Mouse (Mus musculus): ENCODE measurements around the gene Rdm1. TPM values are rescaled to one million over a fixed set of nuclear protein-coding genes. Genes with fewer than 3 reads are reported as not detected.
A peak's percentile ranks its signal among the peaks of the same experiment; 100 is the strongest.
"Not testable (repeated sequence)": the region's sequence is repeated elsewhere in the genome, so short reads cannot be mapped to it uniquely, and the experiment has no call there.

Rdm1 gene
- 44.0 and 44.8 TPM in 2 replicates for polyA plus RNA-seq (2014; fragmentation: Nextera tagmentation; extraction: Ambion mirVana)

DNA sequence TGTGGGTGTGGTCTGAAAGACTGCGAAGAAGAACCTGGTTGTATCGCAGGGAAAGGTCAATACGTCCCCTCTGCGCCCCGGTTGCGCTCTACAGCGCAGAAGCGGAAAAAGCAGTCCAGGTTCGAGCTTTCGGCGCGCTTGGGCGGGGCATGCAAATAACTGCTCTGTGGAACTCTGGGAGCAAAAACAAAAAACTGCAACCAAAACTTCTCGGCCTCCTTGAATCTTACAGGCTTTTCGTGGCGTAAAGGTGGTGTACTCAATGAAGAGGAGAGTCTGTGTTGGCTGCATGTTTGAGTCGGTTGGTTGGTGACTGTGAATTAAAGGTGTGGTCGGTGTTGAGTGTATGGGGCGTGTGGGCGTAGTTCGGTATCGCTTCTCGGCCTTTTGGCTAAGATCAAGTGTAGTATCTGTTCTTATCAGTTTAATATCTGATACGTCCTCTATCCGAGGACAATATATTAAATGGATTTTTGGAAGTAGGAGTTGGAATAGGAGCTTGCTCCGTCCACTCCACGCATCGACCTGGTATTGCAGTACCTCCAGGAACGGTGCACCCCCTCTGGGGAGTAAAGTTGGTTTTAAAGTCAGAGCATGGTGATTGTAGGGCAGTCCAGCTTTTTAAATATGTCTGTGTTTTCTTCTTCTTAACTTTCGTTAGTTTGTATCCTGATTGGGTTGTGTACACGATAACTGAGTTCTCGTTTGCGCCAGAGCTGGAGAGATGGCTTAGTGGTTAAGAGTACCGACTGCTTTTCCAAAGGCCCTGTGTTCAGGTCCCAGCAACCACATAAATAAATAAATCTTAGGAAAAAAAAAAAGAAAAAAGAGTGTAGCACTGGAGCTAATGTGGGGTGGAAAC lies at the start of gene Rdm1:
Gene Rdm1, plus strand, starts transcription at position 201 of the 862 bp plus-strand sequence.
- peak within 1 kb of the TSS; percentile 83 for H3K9ac ChIP-seq (ENCODE audit: low read length)
- ATAC-seq (ENCODE audit: low FRiP score) = peak; percentile 92
- WGBS = under 1% methylated on average over 32 of the region's 34 CpGs
- no peaks in the 10 kb centered on the region for H3K9me3 ChIP-seq (ENCODE audit: control insufficient read depth, low read length)
- peak; percentile 98 for DNase-seq (ENCODE audit: low spot score, missing footprints)
- H3K4me2 ChIP-seq = peak within 1 kb of the TSS; percentile 83
- H3K36me3 ChIP-seq (ENCODE audit: control insufficient read depth, insufficient read depth, low read length) = peaks cover 2% of the 10 kb centered on the region; the same call in 1 of the 2 replicates
- H3K27ac ChIP-seq (ENCODE audit: low read depth, low read length) = peak within 1 kb of the TSS; percentile 98
- peak within 1 kb of the TSS; percentile 51 for H3K4me3 ChIP-seq (ENCODE audit: low read depth, low read length)
- H3K27me3 ChIP-seq (ENCODE audit: control insufficient read depth, insufficient read depth, low read length) = no peaks in the 10 kb centered on the region
- H3K4me1 ChIP-seq (ENCODE audit: control insufficient read depth, insufficient read depth, low read length) = peaks cover 6% of the 10 kb centered on the region; the same call in 1 of the 2 replicates

DNA sequence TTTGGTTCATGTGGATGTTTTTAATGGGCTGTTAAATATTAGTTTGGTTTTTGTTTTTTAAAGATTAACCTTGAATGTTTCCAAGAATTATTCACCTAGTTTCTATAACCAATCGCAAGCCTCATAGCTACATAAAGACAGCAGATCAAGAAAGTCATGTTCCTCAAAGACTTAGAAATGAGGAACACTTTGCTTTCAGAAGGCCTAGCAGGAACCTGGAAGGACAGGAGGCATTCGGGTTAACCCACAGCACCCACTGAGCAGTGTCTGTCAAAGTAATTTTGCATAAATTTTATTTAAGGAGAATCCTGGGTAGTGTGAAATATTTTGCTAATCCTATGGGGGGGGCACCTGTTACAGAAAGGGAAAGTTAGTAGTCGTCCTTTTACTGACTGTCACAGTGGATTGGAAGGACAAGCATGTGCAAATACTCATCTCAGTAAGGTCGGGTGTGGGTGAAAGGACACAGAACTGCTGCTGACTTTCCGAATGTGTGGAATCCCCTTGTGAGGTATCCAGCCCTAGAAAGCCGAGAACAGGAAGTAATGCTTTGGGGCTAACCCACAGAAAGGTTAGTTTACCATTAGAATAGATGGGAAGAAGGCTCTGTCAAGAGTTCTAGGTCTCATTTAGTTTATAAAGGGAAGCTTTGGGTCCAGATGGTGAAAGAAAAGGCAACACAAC lies 45.8 kb upstream of the Rdm1 start:
- H3K4me3 ChIP-seq (ENCODE audit: low read depth, low read length) = no peak overlapping the region
- ATAC-seq (ENCODE audit: low FRiP score) (no peak), DNase-seq (ENCODE audit: low spot score, missing footprints) (no peak)
- H3K27ac ChIP-seq (ENCODE audit: low read depth, low read length) = no peak overlapping the region
- no peaks in the 10 kb centered on the region for H3K9me3 ChIP-seq (ENCODE audit: control insufficient read depth, low read length)
- peaks cover 17% of the 10 kb centered on the region for H3K36me3 ChIP-seq (ENCODE audit: control insufficient read depth, insufficient read depth, low read length)
- 71% methylated on average over 6 of the region's 6 CpGs for WGBS
- peaks cover 8% of the 10 kb centered on the region; the same call in 1 of the 2 replicates for H3K4me1 ChIP-seq (ENCODE audit: control insufficient read depth, insufficient read depth, low read length)
- H3K27me3 ChIP-seq (ENCODE audit: control insufficient read depth, insufficient read depth, low read length) = no peaks in the 10 kb centered on the region
- H3K9ac ChIP-seq (ENCODE audit: low read length) = no peak overlapping the region
- no peak overlapping the region for H3K4me2 ChIP-seq

DNA sequence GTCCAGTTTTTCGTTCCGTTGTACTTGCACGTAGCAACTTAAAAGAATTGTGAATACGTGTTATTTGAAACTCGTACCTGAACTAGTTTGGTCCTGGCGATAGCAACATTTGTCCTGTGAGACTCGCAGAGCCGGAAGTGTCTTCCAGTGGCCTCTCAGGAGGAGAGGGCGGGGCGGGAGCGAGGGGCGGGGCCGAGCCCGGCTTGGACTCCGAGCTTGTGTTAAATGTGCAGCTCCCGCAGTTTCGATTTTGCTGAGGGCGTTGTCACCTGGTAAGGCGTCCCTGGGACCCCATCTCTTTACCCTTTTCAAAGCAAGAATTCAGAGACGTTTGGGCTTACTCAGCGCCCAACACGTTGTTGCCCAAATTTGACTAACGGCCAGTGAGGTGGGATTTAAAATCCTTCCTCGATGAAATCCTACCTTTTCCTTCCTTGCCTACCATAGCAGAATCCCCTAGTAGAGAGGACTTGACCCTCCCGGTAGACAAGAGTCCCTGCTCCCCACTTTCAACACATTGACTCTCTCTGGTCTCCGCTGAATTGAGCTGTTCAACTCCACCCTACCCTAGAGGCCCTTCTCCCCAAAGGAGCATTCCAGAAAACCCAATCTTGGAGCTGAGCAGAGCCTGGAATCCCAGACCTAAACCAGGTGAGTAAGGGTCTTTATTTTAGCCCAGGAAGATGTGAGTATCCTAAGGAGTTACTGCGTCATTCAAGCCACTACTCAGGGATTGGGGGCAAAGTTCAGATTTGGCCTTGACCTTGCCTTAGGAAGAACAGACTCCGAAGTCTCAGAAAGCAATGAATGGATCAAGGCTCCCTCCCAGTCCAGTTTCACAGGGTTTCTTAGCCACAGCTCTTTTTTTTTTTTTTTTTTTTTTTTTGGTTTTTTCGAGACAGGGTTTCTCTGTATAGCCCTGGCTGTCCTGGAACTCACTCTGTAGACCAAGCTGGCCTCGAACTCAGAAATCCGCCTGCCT lies 44.6 kb upstream of the Rdm1 start, which contains the start of gene Tmem106a:
Gene Tmem106a, plus strand, starts transcription at position 189 of the 982 bp plus-strand sequence.
- H3K9ac ChIP-seq (ENCODE audit: low read length) = peak within 1 kb of the TSS; percentile 43
- WGBS = 19% methylated on average over 29 of the region's 31 CpGs

DNA sequence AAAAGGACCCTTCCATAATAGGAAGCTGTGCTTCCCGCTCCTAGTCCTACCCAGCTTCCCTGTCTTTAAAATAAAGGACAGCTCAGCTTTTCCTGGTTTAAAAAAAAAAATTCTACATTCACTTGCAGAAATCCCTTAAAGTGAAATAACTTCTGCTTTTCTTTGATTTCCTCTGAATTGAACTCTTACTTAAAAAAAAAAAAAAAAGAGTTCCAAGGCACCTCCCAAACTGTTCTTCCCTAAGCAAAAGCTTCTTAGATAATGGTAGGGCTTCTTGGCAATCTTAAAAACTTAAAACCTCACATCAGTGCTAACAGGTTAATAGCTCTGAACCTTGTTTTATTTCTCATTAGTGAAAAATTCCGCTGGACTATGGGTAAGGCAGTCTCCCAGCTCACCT lies 43.8 kb upstream of the Rdm1 start:
- peaks cover 8% of the 10 kb centered on the region; the same call in 1 of the 2 replicates for H3K4me1 ChIP-seq (ENCODE audit: control insufficient read depth, insufficient read depth, low read length)
- DNase-seq (ENCODE audit: low spot score, missing footprints) = no peak
- no peak overlapping the region for H3K9ac ChIP-seq (ENCODE audit: low read length)
- no peaks in the 10 kb centered on the region for H3K9me3 ChIP-seq (ENCODE audit: control insufficient read depth, low read length)
- H3K4me2 ChIP-seq = no peak overlapping the region
- no peak overlapping the region for H3K27ac ChIP-seq (ENCODE audit: low read depth, low read length)
- peaks cover 5% of the 10 kb centered on the region for H3K36me3 ChIP-seq (ENCODE audit: control insufficient read depth, insufficient read depth, low read length)
- H3K4me3 ChIP-seq (ENCODE audit: low read depth, low read length) = no peak overlapping the region
- no peaks in the 10 kb centered on the region for H3K27me3 ChIP-seq (ENCODE audit: control insufficient read depth, insufficient read depth, low read length)
- WGBS = 85% methylated on average over 2 of the region's 2 CpGs
- ATAC-seq (ENCODE audit: low FRiP score) = no peak

More for the DNA sequence above, 44.6 kb upstream of the Rdm1 start, which contains the start of gene Tmem106a:
- DNase-seq (ENCODE audit: low spot score, missing footprints) (peak; percentile 96), ATAC-seq (ENCODE audit: low FRiP score) (no peak)
- Histone ChIP-seq H3K27me3 (ENCODE audit: control insufficient read depth, insufficient read depth, low read length) (no peaks in the 10 kb centered on the region), H3K4me3 (ENCODE audit: low read depth, low read length) (peak within 1 kb of the TSS; percentile 22), H3K36me3 (ENCODE audit: control insufficient read depth, insufficient read depth, low read length) (peaks cover 9% of the 10 kb centered on the region), H3K4me2 (peak within 1 kb of the TSS; percentile 41), H3K9me3 (ENCODE audit: control insufficient read depth, low read length) (no peaks in the 10 kb centered on the region), H3K27ac (ENCODE audit: low read depth, low read length) (no peak within 1 kb of the TSS), H3K4me1 (ENCODE audit: control insufficient read depth, insufficient read depth, low read length) (peaks cover 8% of the 10 kb centered on the region; the same call in 1 of the 2 replicates)

DNA sequence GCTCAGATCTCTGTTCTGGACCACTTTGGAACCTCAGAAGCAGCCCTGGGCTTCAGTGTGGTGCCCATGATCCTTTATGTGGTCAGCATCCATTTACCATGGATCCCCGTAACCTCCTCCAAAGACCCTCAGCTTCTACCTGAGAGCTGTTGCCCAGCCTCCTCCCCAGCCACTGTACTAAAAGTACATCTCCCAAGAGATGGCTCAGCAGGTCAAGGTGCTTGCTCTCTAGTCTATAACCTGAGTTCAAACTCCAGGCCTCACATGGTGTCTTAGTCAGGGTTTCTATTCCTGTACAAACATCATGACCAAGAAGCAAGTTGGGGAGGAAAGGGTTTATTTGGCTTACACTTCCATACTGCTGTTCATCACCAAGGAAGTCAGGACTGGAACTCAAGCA lies 42.0 kb upstream of the Rdm1 start:
- H3K9ac ChIP-seq (ENCODE audit: low read length); H3K9me3 ChIP-seq (ENCODE audit: control insufficient read depth, low read length); ATAC-seq (ENCODE audit: low FRiP score); H3K4me1 ChIP-seq (ENCODE audit: control insufficient read depth, insufficient read depth, low read length); H3K27me3 ChIP-seq (ENCODE audit: control insufficient read depth, insufficient read depth, low read length); H3K36me3 ChIP-seq (ENCODE audit: control insufficient read depth, insufficient read depth, low read length); H3K4me2 ChIP-seq; H3K4me3 ChIP-seq (ENCODE audit: low read depth, low read length); DNase-seq (ENCODE audit: low spot score, missing footprints); H3K27ac ChIP-seq (ENCODE audit: low read depth, low read length): not testable (repeated sequence)
- WGBS = 100% methylated on average over 1 of the region's 1 CpGs

DNA sequence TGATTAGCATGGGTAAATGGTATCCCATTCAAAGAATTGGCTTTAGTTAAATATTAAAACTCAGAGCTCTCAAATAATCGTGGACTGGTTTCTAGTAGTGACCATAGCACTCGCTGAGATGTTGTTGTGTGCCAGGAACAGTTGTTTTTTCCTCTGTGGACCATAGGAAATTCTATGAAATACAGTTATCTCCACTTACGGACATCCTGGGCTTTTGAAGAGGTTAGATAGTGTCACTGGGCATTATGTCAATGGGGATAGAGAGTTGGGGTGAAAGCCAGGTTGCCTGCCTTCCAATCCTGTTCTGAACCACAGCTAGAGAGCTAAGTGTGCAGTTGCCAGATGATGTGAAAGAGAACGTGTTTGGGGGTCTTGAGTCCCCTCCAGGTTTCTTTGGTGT lies 41.2 kb upstream of the Rdm1 start:
- DNase-seq (ENCODE audit: low spot score, missing footprints) = no peak

DNA sequence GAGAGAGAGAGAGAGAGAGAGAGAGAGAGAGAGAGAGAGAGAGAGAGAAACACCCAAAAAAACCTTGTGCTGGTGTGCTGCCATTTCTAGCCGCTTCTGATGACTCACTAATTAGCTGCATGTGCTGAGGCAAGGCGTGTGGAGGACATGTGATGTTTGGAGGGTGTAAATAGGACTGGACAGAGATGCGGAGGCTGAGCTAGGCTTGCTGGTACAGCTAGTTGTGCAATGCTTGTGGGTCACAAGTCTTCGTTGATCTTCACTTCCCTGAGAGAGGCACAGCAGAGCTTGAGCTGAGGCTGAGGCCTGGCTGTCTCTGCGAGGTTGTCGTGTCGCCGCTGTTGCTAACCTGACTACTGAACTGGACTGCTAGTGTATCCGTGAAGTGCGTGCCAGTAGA lies 39.3 kb upstream of the Rdm1 start:
- ATAC-seq (ENCODE audit: low FRiP score) (no peak), DNase-seq (ENCODE audit: low spot score, missing footprints) (no peak)
- no peaks in the 10 kb centered on the region for H3K36me3 ChIP-seq (ENCODE audit: control insufficient read depth, insufficient read depth, low read length)
- H3K9ac ChIP-seq (ENCODE audit: low read length) = no peak overlapping the region
- H3K9me3 ChIP-seq (ENCODE audit: control insufficient read depth, low read length) = no peaks in the 10 kb centered on the region
- WGBS = 88% methylated on average over 10 of the region's 10 CpGs
- no peaks in the 10 kb centered on the region for H3K27me3 ChIP-seq (ENCODE audit: control insufficient read depth, insufficient read depth, low read length)
- no peak overlapping the region for H3K4me3 ChIP-seq (ENCODE audit: low read depth, low read length)
- H3K4me2 ChIP-seq = no peak overlapping the region
- H3K4me1 ChIP-seq (ENCODE audit: control insufficient read depth, insufficient read depth, low read length) = no peaks in the 10 kb centered on the region
- no peak overlapping the region for H3K27ac ChIP-seq (ENCODE audit: low read depth, low read length)

More for the DNA sequence above, 41.2 kb upstream of the Rdm1 start:
- no peak overlapping the region for H3K4me2 ChIP-seq
- peaks cover 8% of the 10 kb centered on the region; the same call in 1 of the 2 replicates for H3K4me1 ChIP-seq (ENCODE audit: control insufficient read depth, insufficient read depth, low read length)
- H3K27ac ChIP-seq (ENCODE audit: low read depth, low read length) = no peak overlapping the region
- H3K36me3 ChIP-seq (ENCODE audit: control insufficient read depth, insufficient read depth, low read length) = peaks cover under 1% of the 10 kb centered on the region; the same call in 1 of the 2 replicates
- no peak overlapping the region for H3K9ac ChIP-seq (ENCODE audit: low read length)
- no peaks in the 10 kb centered on the region for H3K27me3 ChIP-seq (ENCODE audit: control insufficient read depth, insufficient read depth, low read length)
- 84% methylated on average over 4 of the region's 4 CpGs for WGBS
- no peaks in the 10 kb centered on the region for H3K9me3 ChIP-seq (ENCODE audit: control insufficient read depth, low read length)
- no peak overlapping the region for H3K4me3 ChIP-seq (ENCODE audit: low read depth, low read length)
- ATAC-seq (ENCODE audit: low FRiP score) = no peak

DNA sequence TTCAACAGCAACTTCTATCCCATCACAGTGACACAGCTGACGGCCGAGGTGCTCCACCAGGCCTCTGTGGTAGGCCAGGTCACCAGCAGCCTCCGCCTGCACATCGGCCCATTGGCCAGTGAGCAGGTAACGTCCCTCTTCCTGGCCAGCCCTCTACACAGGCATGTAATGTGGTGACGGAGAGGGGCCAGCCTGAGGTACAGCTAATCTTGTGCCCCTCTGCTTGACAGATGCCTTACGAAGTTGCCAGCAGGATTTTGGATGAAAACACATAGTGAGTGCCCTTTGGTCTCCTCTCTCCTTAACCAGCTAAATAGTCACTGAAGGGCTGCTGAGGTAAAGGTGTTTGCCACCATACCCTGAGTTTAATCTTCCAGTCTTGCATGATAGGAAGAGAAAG lies 38.1 kb upstream of the Rdm1 start:
- 91% methylated on average over 7 of the region's 7 CpGs for WGBS

More for the DNA sequence above, 38.1 kb upstream of the Rdm1 start:
- Histone ChIP-seq H3K9me3 (ENCODE audit: control insufficient read depth, low read length) (no peaks in the 10 kb centered on the region), H3K36me3 (ENCODE audit: control insufficient read depth, insufficient read depth, low read length) (no peaks in the 10 kb centered on the region), H3K4me3 (ENCODE audit: low read depth, low read length) (no peak overlapping the region), H3K4me2 (no peak overlapping the region), H3K27me3 (ENCODE audit: control insufficient read depth, insufficient read depth, low read length) (no peaks in the 10 kb centered on the region), H3K4me1 (ENCODE audit: control insufficient read depth, insufficient read depth, low read length) (no peaks in the 10 kb centered on the region), H3K9ac (ENCODE audit: low read length) (no peak overlapping the region), H3K27ac (ENCODE audit: low read depth, low read length) (no peak overlapping the region)
- DNase-seq (ENCODE audit: low spot score, missing footprints) = no peak
- no peak for ATAC-seq (ENCODE audit: low FRiP score)
